Mouse (Mus musculus) MEL (cell line): ENCODE measurements at regions not wholly inside any gene's neighbourhood (a gene's known extent, or its start where the extent isn't known, plus 50 kb on each side); places are given as distances from the start of the nearest gene placed in this dataset.

Experiments used
- CHD2 ChIP-seq: IDR thresholded peaks from 2 replicates; pipeline ENCODE4 v1.6.1; 2011; ENCODE audit warnings: low read length, improper control_type of control experiment
- CTCF ChIP-seq, 3 experiments: IDR thresholded peaks in 2 of 3; conservative IDR thresholded peaks in 1 of 3; 2 replicates each; pipeline ENCODE4 v1.5.1; 2011 to 2012; ENCODE audit warnings: low read length in 3 of 3, low read depth in 2 of 3, mild to moderate bottlenecking in 2 of 3, improper control_type of control experiment in 1 of 3, inconsistent platforms in 1 of 3, mixed read lengths in 1 of 3, moderate library complexity in 1 of 3; ENCODE audit not compliant: control insufficient read depth in 1 of 3, insufficient read depth in 1 of 3, poor library complexity in 1 of 3, severe bottlenecking in 1 of 3
- EP300 ChIP-seq, 2 experiments: IDR thresholded peaks; 2 replicates each; pipeline ENCODE4 v1.6.1; 2011; ENCODE audit warnings: improper control_type of control experiment in 2 of 2, low read length in 2 of 2, low read depth in 1 of 2, mild to moderate bottlenecking in 1 of 2
- KAT2A ChIP-seq: conservative IDR thresholded peaks from 2 replicates; pipeline ENCODE4 v1.6.1; 2012; ENCODE audit warnings: low read depth, low read length, improper control_type of control experiment, inconsistent platforms
- MXI1 ChIP-seq: IDR thresholded peaks from 2 replicates; pipeline ENCODE4 v1.6.1; 2011; ENCODE audit warnings: mild to moderate bottlenecking, low read depth, low read length, improper control_type of control experiment
- MYC ChIP-seq: IDR thresholded peaks from 2 replicates; pipeline ENCODE4 v1.6.1; 2011; ENCODE audit warnings: low read depth, mild to moderate bottlenecking, low read length, improper control_type of control experiment, moderate library complexity
- NRF1 ChIP-seq: IDR thresholded peaks from 2 replicates; pipeline ENCODE4 v1.6.1; 2014; ENCODE audit warnings: low read depth, mild to moderate bottlenecking, inconsistent platforms, low read length, improper control_type of control experiment, moderate library complexity; ENCODE audit not compliant: poor library complexity, insufficient read depth, severe bottlenecking
- POLR2AphosphoS2 ChIP-seq: IDR thresholded peaks from 2 replicates; pipeline ENCODE4 v1.6.1; 2011; ENCODE audit warnings: low read length, improper control_type of control experiment
- RAD21 ChIP-seq: IDR thresholded peaks from 2 replicates; pipeline ENCODE4 v1.6.1; 2011; ENCODE audit warnings: mild to moderate bottlenecking, low read depth, low read length, improper control_type of control experiment
- RCOR1 ChIP-seq: IDR thresholded peaks from 2 replicates; pipeline ENCODE4 v1.6.1; 2012; ENCODE audit warnings: low read depth, mild to moderate bottlenecking, inconsistent platforms, low read length, improper control_type of control experiment
- TAL1 ChIP-seq: IDR thresholded peaks from 2 replicates; pipeline ENCODE4 v1.6.1; 2012; ENCODE audit warnings: mild to moderate bottlenecking, inconsistent platforms, low read length, moderate library complexity, mixed read lengths
- UBTF ChIP-seq: IDR thresholded peaks from 2 replicates; pipeline ENCODE4 v1.6.1; 2012; ENCODE audit warnings: low read depth, mild to moderate bottlenecking, inconsistent platforms, low read length, improper control_type of control experiment, moderate library complexity, borderline replicate concordance; ENCODE audit not compliant: insufficient read depth
- USF2 ChIP-seq, 2 experiments: IDR thresholded peaks; 2 replicates each; pipeline ENCODE4 v1.6.1; 2011 to 2012; ENCODE audit warnings: improper control_type of control experiment in 2 of 2, low read length in 2 of 2, borderline replicate concordance in 1 of 2, inconsistent platforms in 1 of 2, low read depth in 1 of 2, mild to moderate bottlenecking in 1 of 2; ENCODE audit not compliant: insufficient read depth in 1 of 2
- ZKSCAN1 ChIP-seq: IDR thresholded peaks from 2 replicates; pipeline ENCODE4 v1.6.1; 2012; ENCODE audit warnings: low read depth, mild to moderate bottlenecking, inconsistent platforms, low read length, improper control_type of control experiment, moderate library complexity

GRCm38 (mm10) chr17:77034285-77034684 lies 1165.8 kb upstream of the Crim1 start (continued):
- TF ChIP-seq USF2 (IDR thresholded peaks at IDR 0.05; ENCODE audit: borderline replicate concordance in 1 of 2, insufficient read depth in 1 of 2, low read depth in 1 of 2, low read length in 2 of 2) (no peak), TAL1 (no peak), EP300 (IDR thresholded peaks at IDR 0.05; ENCODE audit: low read depth in 1 of 2, low read length in 2 of 2) (peak; percentile 13 to 77; a peak in 2 of 4 replicates), MYC (no peak), RAD21 (no peak), CHD2 (no peak), POLR2AphosphoS2 (no peak), RCOR1 (peak; percentile 97), MXI1 (peak; percentile 52; the same call in 1 of the 2 replicates), UBTF (no peak), KAT2A (no peak), CTCF (IDR thresholded peaks at IDR 0.05 in 2 of 3, conservative IDR thresholded peaks at IDR 0.05 in 1 of 3; ENCODE audit: control insufficient read depth in 1 of 3, insufficient read depth in 1 of 3, low read depth in 2 of 3, low read length in 3 of 3, poor library complexity in 1 of 3, severe bottlenecking in 1 of 3) (no peak), NRF1 (no peak), ZKSCAN1 (no peak)
